Mouse (Mus musculus): Measurements from ENCODE around the gene Cisd3.

- TF ChIP-seq CTCF (IDR thresholded peaks at IDR 0.05; ENCODE audit: low read depth) (no peak), EP300 (IDR thresholded peaks at IDR 0.05; ENCODE audit: low read depth) (no peak)
Observed at GRCm38 (mm10) chr11:97696669-97697068, 11.0 kb downstream of the Cisd3 start.
